Mouse (Mus musculus) lung, adult 18-20 months (tissue): Measurements from ENCODE around the gene A930002H24Rik.
"Not testable (repeated sequence)": the region's sequence is repeated elsewhere in the genome, so short reads cannot be mapped to it uniquely, and the experiment has no call there.

ENCODE experiments used
- DNase-seq, 2 experiments: peaks; one replicate each; pipeline ENCODE4 v3.0.0; 2022; ENCODE audit warnings: mixed read lengths in 2 of 2

Gene A930002H24Rik

DNA sequence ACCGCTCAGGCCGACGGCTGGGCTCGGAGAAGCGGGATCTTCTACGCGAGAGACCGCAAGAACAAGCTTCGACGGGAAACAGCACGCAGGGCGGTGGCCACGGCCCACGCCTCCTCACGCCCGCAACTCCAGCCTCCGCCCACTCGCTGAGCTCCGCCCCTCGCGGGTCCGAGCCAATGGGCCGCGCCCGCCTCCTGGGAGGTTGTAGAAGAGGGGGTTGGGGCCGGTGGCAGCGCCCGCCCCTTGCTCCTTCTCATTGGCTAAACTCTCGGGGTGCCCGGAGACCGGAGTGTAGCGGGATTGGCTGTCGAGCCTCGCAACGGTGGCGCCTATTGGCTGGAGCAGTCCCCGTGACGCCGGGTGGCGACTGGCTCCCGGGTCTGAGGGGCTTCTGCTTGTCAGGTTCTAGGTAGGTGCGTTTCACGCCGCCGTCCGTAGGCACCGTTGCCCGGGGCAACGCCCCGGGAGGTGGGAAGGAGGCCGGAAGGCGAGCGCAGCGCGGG lies at the start of gene A930002H24Rik:
A930002H24Rik (minus strand) TSS at position 145 of the 503 bp plus-strand sequence.
- peak; percentile 99 for DNase-seq

DNA sequence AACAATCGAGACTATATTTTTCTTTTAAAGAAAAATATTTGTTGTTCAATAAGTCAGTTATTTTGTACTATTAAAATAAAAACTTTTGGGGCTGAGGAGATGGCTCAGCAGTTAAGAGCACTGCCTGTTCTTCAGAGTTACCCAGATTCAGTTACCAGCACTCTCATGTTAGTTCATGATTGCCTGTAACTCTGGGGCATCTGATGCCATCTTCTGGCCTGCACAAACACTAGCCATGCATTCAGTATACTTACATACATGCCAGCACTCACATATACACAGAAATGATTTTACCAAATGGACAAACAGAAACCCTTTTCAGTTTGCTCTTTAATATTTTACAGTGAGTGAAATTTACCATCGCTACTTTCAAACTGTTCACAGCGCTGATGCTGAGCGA lies 45.7 kb upstream of the A930002H24Rik start:
- DNase-seq = no peak

DNA sequence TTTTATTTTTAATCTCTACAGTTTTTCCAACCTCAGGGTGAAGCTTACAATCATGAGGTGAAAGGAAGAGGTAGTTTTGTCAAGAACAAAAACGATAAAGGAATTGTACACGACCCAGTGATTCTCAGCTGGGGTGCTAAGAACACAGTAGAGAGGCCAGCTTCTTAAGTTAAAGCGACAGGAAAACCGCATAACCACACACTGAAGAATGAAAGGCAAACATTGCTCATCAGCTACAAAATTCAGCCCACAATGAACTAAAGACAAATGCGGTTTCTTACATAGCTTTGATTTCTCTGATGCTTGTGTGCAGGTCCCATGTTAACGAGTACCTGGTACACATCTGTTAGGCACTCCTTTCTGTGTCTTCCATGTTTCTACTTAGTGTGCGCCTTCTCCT lies 33.5 kb upstream of the A930002H24Rik start:
- DNase-seq = no peak

DNA sequence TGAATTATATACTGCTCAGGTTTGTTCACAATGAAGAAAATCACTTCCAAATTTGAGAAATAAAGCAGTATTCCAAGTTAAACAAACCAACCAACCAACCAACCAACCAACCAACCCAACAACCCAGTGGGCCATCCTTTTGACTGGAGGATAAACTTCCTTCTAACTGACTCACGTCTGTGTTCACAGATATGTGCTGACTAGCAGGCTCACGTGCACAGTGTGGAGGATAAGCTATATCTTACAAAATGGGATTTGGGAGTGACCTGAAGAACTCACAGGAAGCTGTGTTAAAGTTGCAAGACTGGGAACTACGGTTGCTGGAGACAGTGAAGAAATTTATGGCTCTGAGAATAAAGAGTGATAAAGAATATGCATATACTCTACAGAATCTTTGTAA lies 32.2 kb upstream of the A930002H24Rik start:
- DNase-seq = no peak

DNA sequence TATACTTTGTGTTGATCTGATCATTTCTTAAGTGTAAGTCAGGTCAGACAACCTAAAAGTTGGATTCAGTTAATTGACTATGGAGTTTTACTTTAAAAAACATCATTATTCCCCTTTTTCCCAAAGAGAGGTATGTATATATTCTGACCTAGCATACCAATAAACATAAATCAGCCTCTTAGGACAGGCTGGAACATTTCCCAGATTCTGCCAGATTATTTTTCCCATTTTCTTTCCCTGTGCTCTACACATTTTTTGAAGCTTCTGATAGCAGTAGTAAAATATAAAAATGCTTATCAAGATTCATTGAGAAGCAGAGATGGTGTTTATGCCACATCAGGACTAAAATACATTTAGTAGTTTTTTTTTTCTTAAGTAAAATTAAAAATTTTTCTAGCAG lies 27.0 kb upstream of the A930002H24Rik start:
- no peak for DNase-seq

DNA sequence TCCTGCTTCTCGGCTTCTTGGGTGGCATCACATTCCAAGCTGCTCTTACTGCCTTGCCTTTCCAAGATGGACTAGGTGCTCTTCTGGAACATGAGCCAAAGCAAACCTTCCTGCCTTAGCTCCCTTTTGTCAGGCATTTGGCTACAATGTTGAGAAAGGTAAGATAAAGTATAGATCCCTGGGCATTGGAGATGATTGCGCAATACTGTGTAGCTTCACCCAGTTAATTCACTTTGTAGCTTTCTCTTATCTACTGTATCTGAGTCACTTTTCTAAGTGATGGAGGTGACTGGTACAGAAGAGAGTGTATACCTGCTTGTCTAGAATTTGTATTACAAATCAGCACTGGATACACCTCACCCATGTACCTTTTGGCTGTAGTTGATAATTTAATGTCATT lies 23.4 kb upstream of the A930002H24Rik start:
- no peak for DNase-seq

DNA sequence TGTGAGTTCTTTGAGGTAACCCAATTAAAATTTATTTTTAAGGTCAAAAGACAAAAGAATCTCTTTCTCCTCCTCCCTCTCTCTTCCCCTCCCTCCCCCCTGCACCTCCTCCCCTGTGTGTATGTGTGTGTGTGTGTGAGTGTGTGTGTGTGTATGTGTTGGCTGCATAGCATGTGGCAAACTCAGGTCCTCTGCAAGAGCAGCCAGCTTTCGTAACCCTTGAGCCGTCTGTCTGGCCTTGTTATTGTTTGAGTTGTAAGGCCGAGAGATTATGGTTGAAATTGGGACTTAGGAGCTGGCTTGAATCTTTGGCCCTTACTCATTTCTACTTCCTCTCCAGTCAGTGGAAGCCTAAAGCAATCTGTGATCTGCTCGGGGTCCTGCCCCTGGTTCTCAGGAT lies 16.4 kb upstream of the A930002H24Rik start:
- no peak for DNase-seq

DNA sequence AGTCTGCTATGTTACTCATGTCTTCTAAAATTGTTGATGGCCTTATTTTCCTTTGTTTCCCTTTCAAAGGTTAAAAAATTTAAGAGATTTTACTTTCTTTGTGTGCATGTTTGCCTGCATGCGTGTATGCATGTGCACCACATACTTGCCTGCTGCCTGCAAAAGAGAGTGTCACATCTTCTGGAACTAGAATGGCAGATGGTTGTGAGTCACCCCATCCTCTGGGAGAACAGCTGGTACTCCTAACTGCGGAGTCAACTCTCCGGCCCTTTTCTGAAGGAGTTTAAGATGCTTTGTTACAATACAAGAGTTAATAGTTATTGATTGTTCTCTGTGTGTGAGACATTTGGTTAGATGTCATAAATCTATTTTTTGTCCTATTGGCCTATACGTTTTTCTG lies 15.3 kb upstream of the A930002H24Rik start:
- no peak for DNase-seq

DNA sequence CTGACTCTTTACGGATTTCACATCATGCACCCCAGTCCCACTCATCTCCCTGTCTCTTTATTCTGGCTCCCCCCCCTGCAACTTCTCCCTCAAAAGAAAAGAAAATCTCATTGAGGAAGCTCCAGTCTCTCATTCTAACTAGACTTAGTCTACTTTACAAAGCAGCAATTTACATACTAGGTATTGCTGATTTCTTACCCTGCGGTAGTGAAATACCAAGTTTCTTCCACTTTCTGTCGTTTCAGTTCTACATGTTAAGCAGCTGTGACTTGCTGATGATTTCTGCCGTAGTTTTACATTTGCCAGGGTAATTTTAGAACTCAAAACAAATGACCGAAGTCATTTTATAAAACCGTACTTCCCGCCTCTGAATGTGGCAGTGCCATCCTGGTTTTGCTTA lies 8.2 kb upstream of the A930002H24Rik start:
- no peak for DNase-seq

DNA sequence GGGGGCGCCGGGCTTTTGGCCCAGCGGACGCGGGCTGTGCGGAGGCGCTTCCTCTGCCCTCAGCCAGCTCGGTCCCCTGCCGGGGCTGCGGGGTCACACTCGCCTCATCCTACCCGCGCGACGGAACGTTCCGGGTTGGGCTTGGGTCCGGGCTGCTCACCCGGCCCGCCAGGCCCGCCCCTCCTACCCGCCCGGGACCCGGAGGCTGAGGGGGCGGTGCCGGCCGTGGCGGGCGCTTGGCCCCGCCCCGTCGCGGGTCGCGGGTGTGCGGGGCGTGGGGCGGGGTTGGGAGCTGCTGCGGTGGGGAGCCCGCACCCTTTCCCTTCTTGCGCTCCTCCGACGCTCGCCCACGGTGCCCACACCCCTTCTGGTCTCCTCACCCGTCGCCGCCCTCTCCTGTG lies 580 bp upstream of the A930002H24Rik start:
- peak in 1 of 2 experiments; percentile 45 for DNase-seq

DNA sequence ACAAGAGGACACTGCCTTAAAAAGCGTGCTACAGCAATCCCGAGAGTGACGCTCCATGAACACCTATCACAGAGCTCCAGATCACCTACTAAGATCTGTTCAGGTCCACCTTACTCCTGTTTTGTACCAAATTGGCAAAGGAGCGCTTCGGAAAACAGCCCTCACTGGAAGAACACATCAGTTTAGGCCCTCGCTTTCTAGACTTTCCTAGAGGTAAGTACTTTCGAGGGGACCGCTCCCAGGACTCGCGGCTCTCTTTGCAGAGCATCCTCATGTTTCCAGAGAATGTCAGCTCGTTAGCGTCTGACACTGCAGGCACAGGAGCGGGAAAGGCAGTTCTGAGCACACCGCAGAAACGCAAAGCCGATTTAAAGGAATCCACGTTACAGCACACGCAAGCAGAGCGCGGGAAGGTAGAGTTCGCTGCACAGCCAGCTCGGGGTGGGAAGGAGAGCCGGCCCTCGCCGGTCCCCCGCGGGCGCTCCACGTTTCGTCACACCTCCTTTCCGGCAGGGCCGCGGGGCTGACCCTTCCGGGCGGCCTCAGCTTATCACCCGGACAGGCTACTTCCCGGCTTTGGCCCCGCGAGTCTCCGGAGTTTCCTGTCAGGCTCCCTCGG lies 470 bp downstream of the A930002H24Rik start, which contains the start of gene Fer:
Fer (plus strand) TSS at position 51 of the 619 bp plus-strand sequence.
- DNase-seq = no peak

DNA sequence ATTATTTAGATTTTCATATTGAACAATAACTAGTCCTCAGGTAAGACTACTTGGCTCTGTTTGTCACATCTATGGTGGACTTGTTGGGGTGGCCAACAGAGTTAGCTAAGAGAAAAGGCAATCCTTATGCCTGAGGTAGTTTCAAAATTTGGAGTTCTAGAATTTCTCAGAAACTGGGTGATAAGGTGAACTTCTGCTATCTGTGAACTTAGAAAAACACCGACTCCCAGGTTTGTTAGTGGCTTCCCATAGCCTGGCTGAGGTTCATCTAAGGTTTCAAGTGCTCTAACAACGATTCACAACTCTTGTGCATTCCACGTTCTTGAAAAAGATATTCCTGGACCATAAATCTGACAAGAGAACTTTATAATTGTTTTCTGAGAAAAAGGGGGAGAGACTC lies 1.2 kb downstream of the A930002H24Rik start:
- DNase-seq = no peak

DNA sequence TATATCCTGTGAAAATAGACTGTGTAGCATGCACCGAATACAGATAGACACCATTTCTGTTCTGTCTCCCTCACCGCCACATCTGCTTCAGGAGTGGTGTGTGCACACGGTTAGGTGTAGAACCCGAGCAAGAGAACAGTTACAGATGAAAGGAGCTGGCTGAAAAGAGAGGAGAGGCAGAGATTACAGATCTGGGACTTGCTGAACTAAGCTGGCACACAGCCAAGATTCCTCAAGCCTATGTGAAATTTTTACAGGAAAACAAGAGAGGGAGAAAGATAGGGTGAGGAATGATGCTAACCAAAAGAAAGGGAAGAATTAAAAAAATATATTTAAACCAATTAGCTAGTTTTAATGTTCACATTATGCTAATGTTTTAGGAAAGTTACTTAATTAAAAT lies 2.6 kb downstream of the A930002H24Rik start:
- DNase-seq = no peak

DNA sequence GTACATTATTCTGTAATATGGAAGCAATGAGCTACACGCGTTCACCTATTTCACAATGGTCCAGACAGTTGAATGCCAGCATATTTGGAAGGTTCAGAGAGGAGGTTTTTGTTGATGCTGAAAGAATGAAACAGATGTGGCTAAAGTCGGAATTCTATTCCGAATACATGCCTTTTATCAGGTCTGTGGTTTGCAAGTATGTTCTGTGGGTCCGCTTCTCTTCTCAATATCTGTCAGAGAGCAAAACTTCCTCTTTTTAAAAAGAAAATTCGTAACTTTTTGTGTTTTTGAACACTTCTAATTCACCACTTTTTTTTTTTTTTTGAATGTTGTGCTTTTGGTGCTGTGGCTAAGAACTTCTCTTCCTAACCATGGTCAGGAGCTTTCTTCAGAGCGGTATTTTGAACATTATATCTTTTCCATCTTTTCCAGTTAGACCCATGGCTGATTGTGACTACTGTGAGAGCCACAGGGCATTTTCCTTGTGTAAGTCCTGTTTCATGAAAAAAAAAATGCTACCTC lies 6.5 kb downstream of the A930002H24Rik start:
- DNase-seq = no peak

DNA sequence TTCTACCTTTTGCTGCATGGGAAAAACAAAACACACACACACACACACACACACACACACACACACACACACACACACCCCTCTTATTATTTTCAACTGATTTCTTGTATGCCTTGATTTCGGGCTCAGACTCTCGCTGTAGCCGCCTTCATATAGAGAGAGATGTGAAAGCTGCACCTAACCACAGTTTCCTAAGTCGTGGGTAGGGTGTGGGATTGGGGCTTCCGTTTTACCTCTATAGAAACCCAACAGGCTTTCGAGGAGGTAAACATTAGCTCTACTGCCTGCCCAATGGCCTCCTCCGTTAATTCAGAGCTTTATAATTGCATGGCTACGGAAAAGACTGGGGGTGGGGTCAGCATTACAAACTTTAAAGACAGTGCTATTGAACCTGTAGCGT lies 13.6 kb downstream of the A930002H24Rik start:
- no peak for DNase-seq

DNA sequence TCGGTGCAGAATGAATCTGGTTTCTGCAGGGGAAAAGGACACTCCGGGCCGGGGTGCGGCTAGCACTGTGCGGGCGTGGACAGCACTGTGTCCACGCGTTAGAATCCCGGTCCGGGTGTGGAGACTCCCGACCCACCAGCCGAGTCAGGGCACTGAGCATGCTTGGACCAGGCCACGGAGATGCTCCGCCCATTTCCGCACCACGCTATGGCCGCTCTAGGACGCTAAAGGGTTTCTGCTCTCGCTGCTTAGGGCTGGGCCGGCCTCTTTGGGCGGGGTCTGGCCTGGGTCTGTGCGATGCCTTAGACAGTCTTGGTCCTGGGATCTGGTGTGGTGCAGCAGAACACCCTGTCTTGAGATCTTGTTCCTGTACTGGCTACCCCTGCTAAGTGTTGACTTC lies 14.0 kb downstream of the A930002H24Rik start:
- DNase-seq = peak; percentile 88 to 90

DNA sequence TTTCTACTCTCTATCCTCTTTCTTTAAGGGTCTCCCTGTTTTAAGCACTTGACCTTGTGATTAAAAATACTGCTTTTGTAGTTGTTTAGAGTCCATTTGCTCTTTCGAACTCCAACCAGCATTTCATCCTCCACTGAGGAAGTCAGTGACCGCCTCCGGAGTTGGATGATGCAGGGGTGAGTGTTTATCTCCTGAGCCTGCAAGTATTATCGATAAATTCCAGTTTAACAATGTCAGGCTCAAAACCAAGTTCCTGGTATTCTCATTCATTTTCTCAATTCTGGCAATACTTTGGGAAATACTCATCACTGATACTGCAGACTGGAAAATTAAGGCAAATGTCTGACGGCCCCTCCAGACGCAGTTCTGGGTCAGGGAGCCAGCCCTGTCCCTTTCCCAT lies 14.4 kb downstream of the A930002H24Rik start:
- DNase-seq = no peak

DNA sequence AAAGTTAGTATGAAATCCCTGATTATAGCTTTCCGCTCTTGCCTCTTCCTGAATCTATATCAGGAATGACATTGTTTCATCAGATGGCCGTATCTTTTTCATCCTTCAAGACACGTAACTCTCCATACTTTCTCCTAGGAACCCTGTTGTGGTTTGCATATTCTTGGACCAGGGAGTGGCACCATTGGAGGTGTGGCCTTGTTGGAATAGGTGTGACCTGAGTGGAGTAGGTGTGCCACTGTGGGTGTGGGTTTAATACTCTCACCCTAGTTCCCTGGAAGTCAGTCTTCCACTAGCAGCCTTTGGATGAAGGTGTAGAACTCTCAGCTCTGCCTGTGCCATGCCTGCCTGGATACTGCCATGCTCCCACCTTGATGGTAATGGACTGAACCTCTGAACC lies 17.8 kb downstream of the A930002H24Rik start:
- not testable (repeated sequence) for DNase-seq

DNA sequence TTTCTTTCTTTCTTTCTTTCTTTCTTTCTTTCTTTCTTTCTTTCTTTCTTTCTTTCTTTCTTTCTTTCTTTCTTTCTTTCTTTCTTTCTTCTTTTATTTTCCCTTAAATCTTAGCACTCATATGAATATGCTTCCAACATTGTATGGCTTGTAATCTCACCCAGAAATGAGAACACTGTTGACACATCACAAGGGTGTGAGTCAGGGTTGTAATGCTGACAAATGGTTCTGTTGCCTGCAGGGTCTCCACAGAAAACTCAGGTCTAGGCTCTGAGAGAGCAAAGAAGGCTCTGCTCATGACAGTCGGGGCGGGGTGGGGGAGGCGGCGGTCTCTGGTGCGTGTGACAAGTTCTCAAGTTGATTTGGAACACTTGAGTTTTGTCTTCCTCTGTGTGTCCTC lies 18.7 kb downstream of the A930002H24Rik start:
- no peak for DNase-seq

DNA sequence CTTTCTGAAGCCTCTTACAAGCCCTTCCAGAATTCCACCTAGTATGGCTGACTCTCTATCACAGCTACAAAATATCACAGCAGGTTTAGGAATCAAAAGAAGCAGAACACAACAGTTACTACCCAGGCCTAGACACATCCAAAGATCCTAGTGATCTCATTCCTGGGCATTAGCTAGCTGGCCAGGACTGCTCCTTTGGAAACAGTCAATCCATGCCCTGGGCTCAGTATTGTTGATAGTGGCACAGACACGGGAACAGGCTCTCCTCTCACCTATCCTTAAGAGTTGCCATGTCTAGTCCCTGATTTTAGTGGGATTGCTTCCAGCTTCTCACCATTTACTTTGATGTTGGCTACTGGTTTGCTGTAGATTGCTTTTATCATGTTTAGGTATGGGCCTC lies 21.4 kb downstream of the A930002H24Rik start:
- DNase-seq = no peak

DNA sequence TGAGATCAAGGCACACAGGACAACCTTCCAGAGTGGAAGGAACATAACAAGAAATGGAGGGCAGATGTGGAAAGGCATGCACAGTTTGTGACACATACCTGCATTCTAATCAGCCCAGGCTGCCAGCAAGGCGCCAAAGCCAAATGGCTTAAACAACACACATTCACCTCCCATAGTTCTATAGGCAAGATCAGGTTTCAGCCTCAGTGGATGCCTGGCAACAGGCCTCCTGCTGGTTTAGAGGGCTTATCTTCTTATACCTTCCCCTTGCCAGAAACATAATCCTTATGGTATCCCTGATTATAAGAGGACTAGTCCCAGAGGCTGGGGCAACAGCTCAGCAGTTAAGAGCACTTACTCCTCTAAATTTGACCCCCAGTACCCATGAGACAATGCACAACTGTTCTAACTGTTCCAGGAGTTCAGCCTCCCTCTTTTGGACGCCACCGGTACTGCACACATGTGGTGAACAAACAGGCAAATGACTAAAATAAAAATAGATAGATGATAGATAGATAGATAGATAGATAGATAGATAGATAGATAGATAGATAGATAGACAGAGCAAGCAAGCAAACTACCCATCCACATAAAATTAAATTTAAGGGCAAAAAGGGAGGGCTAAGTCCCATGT lies 23.8 kb downstream of the A930002H24Rik start:
- no peak for DNase-seq

DNA sequence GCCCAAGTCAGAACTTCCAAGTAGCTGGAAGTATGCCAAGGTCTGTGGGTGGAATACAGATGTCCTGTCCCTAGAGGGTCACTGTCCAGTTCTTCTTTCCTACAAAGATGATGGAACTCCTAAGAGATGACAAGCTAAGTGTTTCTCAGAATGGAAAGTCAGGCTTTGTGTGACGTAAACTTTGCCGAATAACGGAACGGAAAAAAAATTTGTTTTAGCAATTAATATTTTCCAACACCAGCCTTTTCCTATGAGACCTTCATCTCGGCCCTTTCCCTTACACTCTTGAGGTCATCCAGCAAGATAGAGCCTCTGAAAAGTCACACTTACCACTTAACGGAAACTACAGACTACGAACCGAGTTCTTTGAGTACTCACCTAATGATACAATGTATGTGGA lies 25.4 kb downstream of the A930002H24Rik start:
- no peak for DNase-seq

DNA sequence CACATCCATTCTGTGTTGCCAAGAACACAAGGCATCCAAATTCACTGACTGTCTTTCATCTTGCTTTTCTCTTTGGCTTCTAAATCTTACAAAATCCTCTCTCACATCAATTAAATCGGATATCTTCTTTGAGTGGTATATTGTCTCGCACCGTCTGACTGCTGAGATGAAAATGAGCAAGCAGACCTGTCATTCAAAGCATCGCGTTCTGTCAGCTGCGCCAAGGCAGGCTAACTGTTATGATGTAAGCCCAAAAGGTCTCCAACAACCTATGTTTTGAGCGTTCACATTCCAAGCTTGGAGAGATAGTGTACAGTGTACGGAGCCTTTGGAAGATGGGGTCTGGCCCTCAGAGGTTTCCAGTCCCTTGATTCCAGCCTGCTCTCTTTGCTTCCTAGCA lies 26.9 kb downstream of the A930002H24Rik start:
- DNase-seq = no peak

DNA sequence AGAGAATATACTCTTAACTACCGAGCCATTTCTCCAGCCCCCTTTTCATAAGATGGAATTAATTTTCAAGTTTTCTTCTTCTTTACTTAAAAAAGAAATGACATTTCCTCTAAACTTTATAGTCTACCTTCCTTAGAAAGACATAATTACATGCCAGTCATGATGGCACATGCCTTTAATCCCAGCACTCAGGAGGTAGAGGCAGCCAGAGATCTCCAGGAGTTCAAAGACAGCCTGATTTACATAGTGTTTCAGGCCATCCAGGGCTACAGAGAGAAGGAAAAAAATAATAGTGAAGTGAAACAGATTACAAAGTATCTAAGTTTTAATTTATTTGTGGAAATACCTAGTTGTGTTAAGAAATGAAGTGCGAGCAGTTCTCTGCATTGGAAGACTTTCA lies 27.4 kb downstream of the A930002H24Rik start:
- DNase-seq = no peak
